Mouse (Mus musculus) heart, adult 2 months (tissue): ENCODE results near the gene Zfp423. TPM values are rescaled to one million over a fixed set of nuclear protein-coding genes. Genes with fewer than 3 reads are reported as not detected.
A peak's percentile ranks its signal among the peaks of the same experiment; 100 is the strongest.

ENCODE experiments used
- DNase-seq, 2 experiments: peaks; one replicate each; pipeline ENCODE4 v3.0.0; 2021
- H3K27ac ChIP-seq: fragments of 200-600 bp; 2 replicates; pipeline ENCODE4 v1.8.1; 2022
- H3K27me3 ChIP-seq: fragments of 200-500 bp; 2 replicates; pipeline ENCODE4 v1.6.1; 2012; ENCODE audit warnings: mild to moderate bottlenecking, low read length, inconsistent platforms, mixed read lengths; ENCODE audit not compliant: control insufficient read depth, insufficient read depth
- H3K36me3 ChIP-seq: fragments of 200-500 bp; 2 replicates; pipeline ENCODE4 v1.6.1; 2012; ENCODE audit warnings: low read length, inconsistent platforms; ENCODE audit not compliant: control insufficient read depth, insufficient read depth
- H3K4me1 ChIP-seq: fragments of 200-500 bp; 2 replicates; pipeline ENCODE4 v1.6.1; 2011; ENCODE audit warnings: low read length; ENCODE audit not compliant: control insufficient read depth, insufficient read depth
- H3K4me3 ChIP-seq: fragments of 200-600 bp; 2 replicates; pipeline ENCODE4 v1.8.1; 2022
- H3K79me2 ChIP-seq: fragments of 200-500 bp; replicated peaks from 2 replicates; pipeline ENCODE4 v1.6.1; 2012; ENCODE audit warnings: mild to moderate bottlenecking, inconsistent platforms, low read length, moderate library complexity, mixed read lengths; ENCODE audit not compliant: control insufficient read depth, insufficient read depth
- H3K9ac ChIP-seq: fragments of 200-500 bp; 2 replicates; pipeline ENCODE4 v1.6.1; 2012; ENCODE audit warnings: low read depth, mild to moderate bottlenecking, control low read depth, inconsistent platforms, low read length, mixed read lengths
- CTCF ChIP-seq: fragments of 200-600 bp; IDR thresholded peaks from 2 replicates; pipeline ENCODE4 v1.8.1; 2022; ENCODE audit warnings: antibody characterized with exemption, mild to moderate bottlenecking, moderate library complexity
- EP300 ChIP-seq: fragments of 200-500 bp; IDR thresholded peaks from 2 replicates; pipeline ENCODE4 v1.6.1; 2011; ENCODE audit warnings: low read depth, low read length, control low read depth; ENCODE audit not compliant: insufficient read depth
- POLR2A ChIP-seq: fragments of 200-500 bp; IDR thresholded peaks from 2 replicates; pipeline ENCODE4 v1.6.1; 2011; ENCODE audit warnings: mild to moderate bottlenecking, low read depth, low read length, control low read depth; ENCODE audit not compliant: insufficient read depth
- WGBS: fragments of 180-500 bp; shearing (Covaris S2); methylation state at CpG from one replicate; pipeline ENCODE4 v1.1.7; 2018; 5-methylcytosine and 5-hydroxymethylcytosine counted together
- intact Hi-C: fragments of 180-260 bp; cut with DNase I; formaldehyde crosslinking; loops from one replicate; pipeline ENCODE4 v1.15.1; 2025
- polyA plus RNA-seq: library from polyadenylated mRNA; depleted of rRNA; stranded (reverse); fragments of >200 nt; gene quantifications from 2 replicates; pipeline ENCODE4 v1.2.3, GENCODE M21; 2012; rRNA removed
- total RNA-seq, 2 experiments: library from RNA; stranded (reverse); gene quantifications; 2 replicates each; pipeline ENCODE4 v1.2.3; 2021

The Zfp423 gene
- total and polyA plus RNA-seq, 3 experiments, result 4.3 to 5.3 (median 4.8) TPM

- H3K9ac ChIP-seq, result no peak overlapping the region
- no peaks in the 10 kb centered on the region for H3K36me3 ChIP-seq
- H3K4me3 ChIP-seq, result no peak overlapping the region
- WGBS, result 87% methylated on average over 12 of the region's 12 CpGs
- no peak overlapping the region for H3K27ac ChIP-seq
- H3K27me3 ChIP-seq, result peaks cover 3% of the 10 kb centered on the region; the same call in 1 of the 2 replicates
- no peaks in the 10 kb centered on the region for H3K79me2 ChIP-seq
- TF ChIP-seq CTCF (no peak), POLR2A (no peak), EP300 (no peak)
- DNase-seq, result no peak
- intact Hi-C loops, result no loop called here
- no peaks in the 10 kb centered on the region for H3K4me1 ChIP-seq
Observed at GRCm38 (mm10) chr8:87621181-87621580, 338.2 kb downstream of the Zfp423 start.

- WGBS, result 78% methylated on average over 6 of the region's 6 CpGs
- Histone ChIP-seq H3K4me1 (no peaks in the 10 kb centered on the region), H3K9ac (no peak overlapping the region), H3K4me3 (no peak overlapping the region), H3K36me3 (no peaks in the 10 kb centered on the region), H3K79me2 (no peaks in the 10 kb centered on the region), H3K27me3 (peaks cover 4% of the 10 kb centered on the region; the same call in 1 of the 2 replicates), H3K27ac (no peak overlapping the region)
- intact Hi-C loops, result no loop called here
- DNase-seq, result no peak
- TF ChIP-seq CTCF, result no peak
- no peak for TF ChIP-seq POLR2A
- TF ChIP-seq EP300, result no peak
Observed at GRCm38 (mm10) chr8:87620225-87620624, 339.2 kb downstream of the Zfp423 start.

- Histone ChIP-seq H3K9ac (no peak overlapping the region), H3K36me3 (no peaks in the 10 kb centered on the region), H3K4me3 (no peak overlapping the region), H3K27me3 (peaks cover 4% of the 10 kb centered on the region; the same call in 1 of the 2 replicates), H3K27ac (no peak overlapping the region), H3K4me1 (no peaks in the 10 kb centered on the region), H3K79me2 (no peaks in the 10 kb centered on the region)
- DNase-seq, result no peak
- intact Hi-C loops, result no loop called here
- TF ChIP-seq CTCF (no peak), EP300 (no peak), POLR2A (no peak)
- 77% methylated on average over 2 of the region's 2 CpGs for WGBS
Observed at GRCm38 (mm10) chr8:87619529-87619928, 339.9 kb downstream of the Zfp423 start.

DNA sequence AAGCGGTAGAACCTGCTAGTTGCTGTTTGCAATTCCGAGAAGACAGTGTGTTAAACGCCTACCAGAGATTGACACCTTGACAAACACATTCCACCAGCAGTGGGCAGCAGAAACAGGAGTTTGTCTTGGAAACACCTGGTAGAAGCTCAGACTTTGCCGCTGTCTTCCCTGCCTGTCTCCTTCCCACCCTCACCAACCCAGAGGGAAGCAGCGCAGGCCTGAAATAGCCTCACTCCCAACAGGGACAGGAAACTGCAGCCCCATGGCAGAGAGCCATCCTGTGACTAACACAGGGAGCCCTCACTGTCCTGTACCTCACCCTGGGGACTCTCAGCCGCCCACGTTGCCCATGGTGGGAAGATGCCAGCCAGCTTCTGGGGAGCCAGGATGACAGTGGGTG, 340.3 kb downstream of the Zfp423 start:
- WGBS, result 25% methylated on average over 7 of the region's 7 CpGs
- TF ChIP-seq EP300 (no peak), POLR2A (no peak), CTCF (no peak)
- H3K27ac ChIP-seq, result no peak overlapping the region
- no peaks in the 10 kb centered on the region for H3K36me3 ChIP-seq
- peak in 1 of 2 experiments; percentile 4 for DNase-seq
- peaks cover 4% of the 10 kb centered on the region; the same call in 1 of the 2 replicates for H3K27me3 ChIP-seq
- H3K79me2 ChIP-seq, result no peaks in the 10 kb centered on the region
- no peak overlapping the region for H3K9ac ChIP-seq
- no peak overlapping the region for H3K4me3 ChIP-seq
- intact Hi-C loops, result no loop called here
- H3K4me1 ChIP-seq, result no peaks in the 10 kb centered on the region

DNA sequence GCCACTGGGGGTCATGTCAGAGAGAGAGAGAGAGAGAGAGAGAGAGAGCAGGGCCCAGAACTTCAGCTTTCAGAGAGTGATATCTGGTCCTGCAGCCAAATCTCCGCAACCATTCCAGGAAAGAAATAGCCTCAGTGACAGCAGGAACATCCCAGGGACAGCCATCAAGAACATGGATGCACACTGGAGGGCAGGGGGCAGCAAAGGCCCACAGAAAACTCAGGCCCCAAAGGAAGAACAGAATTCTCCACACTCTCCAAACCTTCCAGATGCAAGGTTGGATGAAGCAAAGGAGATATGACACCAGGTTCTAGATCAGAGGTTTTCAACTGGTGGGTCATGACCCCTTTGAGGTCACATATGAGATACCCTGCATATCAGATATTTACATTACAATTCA, 345.7 kb downstream of the Zfp423 start:
- no peaks in the 10 kb centered on the region for H3K36me3 ChIP-seq
- no peak overlapping the region for H3K9ac ChIP-seq
- TF ChIP-seq EP300 (no peak), CTCF (no peak), POLR2A (no peak)
- DNase-seq, result no peak
- H3K4me1 ChIP-seq, result no peaks in the 10 kb centered on the region
- intact Hi-C loops, result no loop called here
- no peak overlapping the region for H3K4me3 ChIP-seq
- no peak overlapping the region for H3K27ac ChIP-seq
- H3K79me2 ChIP-seq, result no peaks in the 10 kb centered on the region
- 94% methylated on average over 1 of the region's 1 CpGs for WGBS
- peaks cover 4% of the 10 kb centered on the region; the same call in 1 of the 2 replicates for H3K27me3 ChIP-seq

Other genes with a start within 250 kb of the Zfp423 start
- 10 to 100 TPM; 32.9 to 38.4 TPM for gene Cnep1r1, start 159.2 kb upstream of the Zfp423 start, total RNA-seq
- 20.0 and 39.6 TPM in 2 replicates for gene Cnep1r1, start 159.2 kb upstream of the Zfp423 start, polyA plus RNA-seq
- gene Heatr3, start 178.3 kb upstream of the Zfp423 start, total RNA-seq, result 10 to 100 TPM; 21.0 to 21.4 TPM
- 14.4 and 29.1 TPM in 2 replicates for gene Heatr3, start 178.3 kb upstream of the Zfp423 start, polyA plus RNA-seq
- gene Tent4b, start 239.6 kb upstream of the Zfp423 start, total RNA-seq, result 10 to 100 TPM; 18.8 to 19.2 TPM
- 14.3 and 22.5 TPM in 2 replicates for gene Tent4b, start 239.6 kb upstream of the Zfp423 start, polyA plus RNA-seq